Mouse (Mus musculus) macrophage (primary cell): ENCODE results near the gene Prss54. TPM values are rescaled to one million over a fixed set of nuclear protein-coding genes. Genes with fewer than 3 reads are reported as not detected.
"Not testable (repeated sequence)": the region's sequence is repeated elsewhere in the genome, so short reads cannot be mapped to it uniquely, and the experiment has no call there.

Source experiments
- H3K27ac ChIP-seq: fragments of 350-480 bp; formaldehyde crosslinking; 2 replicates; pipeline ENCODE4 v1.9.0; 2021
- H3K36me3 ChIP-seq: fragments of 350-480 bp; formaldehyde crosslinking; 2 replicates; pipeline ENCODE4 v1.9.0; 2021; ENCODE audit errors: inconsistent target
- H3K4me3 ChIP-seq: fragments of 350-480 bp; formaldehyde crosslinking; 2 replicates; pipeline ENCODE4 v1.9.0; 2021; ENCODE audit errors: inconsistent target
- H3K79me2 ChIP-seq: fragments of 350-480 bp; formaldehyde crosslinking; 2 replicates; pipeline ENCODE4 v1.9.0; 2021; ENCODE audit errors: inconsistent target
- WGBS: methylation state at CpG from one replicate; pipeline ENCODE4 v1.1.7; 2026; ENCODE audit warnings: inconsistent platforms; ENCODE audit not compliant: missing documents; 5-methylcytosine and 5-hydroxymethylcytosine counted together
- polyA plus RNA-seq: library from polyadenylated mRNA; stranded (reverse); fragments of 250-400 nt; gene quantifications from 3 replicates; pipeline ENCODE4 v1.2.4, GENCODE M21; 2018; ENCODE audit warnings: inconsistent platforms
- total RNA-seq, 78 experiments: library from RNA; depleted of rRNA; stranded (reverse); fragments of 250-400 nt; gene quantifications; 1 replicate in 9 of 78; 2 replicates in 24 of 78; 3 replicates in 43 of 78; 4 replicates in 2 of 78; pipeline ENCODE4 v1.2.4; 2018; ENCODE audit warnings: inconsistent platforms in 56 of 78

Prss54 gene
- total RNA-seq (2018; cell fraction: chromatin; rRNA removed), result not detected
- not detected for total RNA-seq (2018; cell fraction: cytosol; rRNA removed)
- total RNA-seq (2018; cell fraction: nucleus; rRNA removed), result not detected
- not detected in 3 replicates for polyA plus RNA-seq

- no peak within 1 kb of the TSS for H3K27ac ChIP-seq
- no peaks in the 10 kb centered on the region for H3K36me3 ChIP-seq
- H3K4me3 ChIP-seq, result no peak within 1 kb of the TSS
- WGBS, result 90% methylated on average over 10 of the region's 10 CpGs
- no peaks in the 10 kb centered on the region for H3K79me2 ChIP-seq
These were observed at the start of gene Prss54 for GRCm38 (mm10) chr8:95576240-95576639. Prss54 (minus strand) TSS chr8:95576340.

GRCm38 (mm10) chr8:95624833-95625232 lies 48.7 kb upstream of the Prss54 start:
- 94% methylated on average over 2 of the region's 2 CpGs for WGBS
- Histone ChIP-seq H3K27ac (no peak overlapping the region), H3K4me3 (no peak overlapping the region), H3K36me3 (no peaks in the 10 kb centered on the region), H3K79me2 (no peaks in the 10 kb centered on the region)

DNA sequence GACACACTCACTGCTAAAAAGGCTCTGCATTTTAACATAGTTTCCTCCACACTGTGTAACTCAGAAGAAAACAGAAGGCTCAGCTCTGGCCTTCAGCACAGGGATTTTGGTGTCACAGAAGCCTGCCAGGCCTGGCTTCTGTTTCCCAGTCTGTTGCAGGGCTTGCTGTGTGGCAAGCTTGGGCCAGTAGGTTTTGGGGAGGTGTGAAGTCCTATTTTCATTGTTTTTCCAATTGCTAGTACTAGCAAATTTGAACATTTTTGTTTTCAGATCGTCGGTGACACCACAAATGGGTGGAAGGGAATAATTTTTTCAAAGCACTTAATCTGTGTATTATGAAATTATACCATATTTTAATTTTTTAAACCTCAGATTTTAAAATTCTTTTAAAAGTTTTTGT lies 43.9 kb upstream of the Prss54 start:
- 100% methylated on average over 2 of the region's 2 CpGs for WGBS

GRCm38 (mm10) chr8:95616383-95616782 lies 40.2 kb upstream of the Prss54 start:
- 84% methylated on average over 7 of the region's 7 CpGs for WGBS
- no peaks in the 10 kb centered on the region for H3K36me3 ChIP-seq
- H3K27ac ChIP-seq, result no peak overlapping the region
- H3K4me3 ChIP-seq, result no peak overlapping the region
- no peaks in the 10 kb centered on the region for H3K79me2 ChIP-seq

More for the DNA sequence above, 43.9 kb upstream of the Prss54 start:
- no peaks in the 10 kb centered on the region for H3K79me2 ChIP-seq
- H3K27ac ChIP-seq, result no peak overlapping the region
- H3K36me3 ChIP-seq, result no peaks in the 10 kb centered on the region
- no peak overlapping the region for H3K4me3 ChIP-seq

GRCm38 (mm10) chr8:95611769-95612168 lies 35.6 kb upstream of the Prss54 start:
- Histone ChIP-seq H3K79me2 (no peaks in the 10 kb centered on the region), H3K36me3 (no peaks in the 10 kb centered on the region), H3K27ac (no peak overlapping the region), H3K4me3 (no peak overlapping the region)
- 82% methylated on average over 5 of the region's 5 CpGs for WGBS

DNA sequence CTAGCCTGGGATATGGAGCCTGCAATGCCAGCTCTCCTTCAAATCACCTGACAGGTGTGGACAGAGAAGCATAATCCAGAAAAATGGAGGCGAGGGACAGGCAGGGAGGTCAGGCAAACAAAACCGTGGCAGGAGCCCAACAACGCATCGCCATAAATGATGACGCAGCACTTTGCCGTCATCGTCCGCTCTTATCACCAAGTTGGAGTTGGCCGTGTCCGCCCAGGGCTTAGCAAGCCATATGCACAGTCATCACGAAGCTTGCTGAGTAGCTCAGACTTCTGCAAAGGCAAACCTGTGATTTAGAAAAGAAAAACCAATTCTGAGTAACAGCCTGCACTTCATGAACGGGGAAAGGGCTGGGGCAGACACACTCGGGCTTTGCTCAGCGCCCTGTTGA lies 34.6 kb upstream of the Prss54 start:
- Histone ChIP-seq H3K36me3 (no peaks in the 10 kb centered on the region), H3K27ac (no peak overlapping the region), H3K4me3 (no peak overlapping the region), H3K79me2 (no peaks in the 10 kb centered on the region)
- WGBS, result 78% methylated on average over 14 of the region's 14 CpGs

DNA sequence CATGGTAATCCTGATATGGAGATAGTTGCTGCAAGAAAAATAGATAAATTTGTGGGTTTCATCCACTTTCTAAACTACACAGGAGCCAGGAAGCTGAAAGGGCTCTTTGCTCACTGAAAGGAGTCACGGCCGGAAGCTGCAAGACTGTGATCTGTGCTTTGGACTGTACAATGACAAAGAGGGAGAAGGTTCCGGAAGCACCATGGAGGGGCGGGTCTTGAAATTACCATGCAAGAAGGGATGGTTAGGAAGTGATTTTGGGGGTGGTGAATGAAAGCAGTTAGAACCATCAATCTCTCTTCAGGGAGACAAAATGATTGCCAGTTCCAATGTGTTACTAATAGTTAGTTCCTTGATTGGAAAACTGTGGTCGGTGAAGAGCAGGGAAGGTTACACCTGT lies 33.3 kb upstream of the Prss54 start:
- Histone ChIP-seq H3K4me3 (no peak overlapping the region), H3K36me3 (no peaks in the 10 kb centered on the region), H3K27ac (no peak overlapping the region), H3K79me2 (no peaks in the 10 kb centered on the region)
- WGBS, result 83% methylated on average over 5 of the region's 5 CpGs

DNA sequence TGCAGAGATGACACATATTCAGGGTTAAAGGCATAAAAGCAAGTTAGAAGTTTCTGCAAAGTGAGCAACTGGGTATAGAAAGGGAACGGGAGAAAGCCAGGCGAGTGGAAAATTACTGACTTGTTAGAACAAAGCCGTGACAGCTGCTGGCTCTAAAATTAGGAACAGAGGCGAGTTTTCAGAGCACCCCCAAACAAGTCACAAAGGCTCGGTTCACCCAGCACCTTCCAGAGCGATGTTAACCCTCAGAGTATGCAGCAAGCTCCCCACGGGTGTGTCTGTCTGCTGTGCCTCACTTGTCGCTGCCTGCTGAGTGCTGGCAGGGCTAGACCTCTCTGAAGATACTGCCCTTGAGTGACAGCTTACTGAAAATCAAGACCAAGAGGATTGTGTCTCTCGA lies 31.1 kb upstream of the Prss54 start:
- no peaks in the 10 kb centered on the region for H3K36me3 ChIP-seq

DNA sequence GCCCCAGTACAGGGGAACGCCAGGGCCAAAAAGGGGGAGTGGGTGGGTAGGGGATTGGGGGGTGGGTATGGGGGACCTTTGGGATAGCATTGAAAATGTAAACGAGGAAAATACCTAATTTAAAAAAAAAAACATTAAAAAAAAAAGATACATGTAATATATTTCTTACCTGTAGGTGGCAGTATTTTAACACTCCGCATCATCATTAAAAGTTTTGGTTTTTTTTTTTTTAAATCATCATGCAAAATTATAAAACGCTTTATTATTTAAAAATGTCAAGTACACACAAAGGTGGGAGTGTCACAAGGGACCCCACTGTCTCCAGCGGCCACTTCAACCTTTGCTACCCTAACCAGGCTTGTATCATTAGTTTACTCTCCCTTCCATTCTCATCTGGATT lies 30.4 kb upstream of the Prss54 start:
- H3K79me2 ChIP-seq, H3K27ac ChIP-seq, H3K4me3 ChIP-seq, H3K36me3 ChIP-seq: not testable (repeated sequence)
- WGBS, result 15% methylated on average over 3 of the region's 5 CpGs

More for the DNA sequence above, 31.1 kb upstream of the Prss54 start:
- 71% methylated on average over 9 of the region's 9 CpGs for WGBS
- no peak overlapping the region for H3K27ac ChIP-seq
- H3K4me3 ChIP-seq, result no peak overlapping the region
- H3K79me2 ChIP-seq, result no peaks in the 10 kb centered on the region

GRCm38 (mm10) chr8:95602168-95602567 lies 26.0 kb upstream of the Prss54 start:
- WGBS, result 81% methylated on average over 2 of the region's 2 CpGs
- no peaks in the 10 kb centered on the region for H3K79me2 ChIP-seq
- H3K4me3 ChIP-seq, result no peak overlapping the region
- no peaks in the 10 kb centered on the region for H3K36me3 ChIP-seq
- H3K27ac ChIP-seq, result no peak overlapping the region

DNA sequence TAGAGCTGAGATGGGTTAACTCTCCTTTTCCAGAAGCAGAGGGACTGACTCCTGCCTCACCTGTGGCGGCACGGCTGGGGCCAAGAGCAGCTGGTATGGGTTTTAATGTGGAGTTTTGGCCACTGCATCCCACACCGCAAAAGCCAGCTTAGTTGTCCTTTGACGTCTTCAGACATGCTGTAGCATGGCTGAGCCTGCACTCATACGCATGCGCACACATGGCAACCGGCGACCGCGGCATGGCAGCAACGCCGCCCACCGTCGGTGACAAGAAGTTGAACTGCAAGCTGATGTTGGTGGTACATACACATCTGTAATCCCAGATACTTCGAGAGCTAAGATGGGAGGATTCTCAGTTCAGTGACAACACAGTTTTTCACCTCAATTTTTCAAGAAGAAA lies 25.2 kb upstream of the Prss54 start:
- WGBS, result 84% methylated on average over 15 of the region's 15 CpGs
- no peak overlapping the region for H3K4me3 ChIP-seq
- no peak overlapping the region for H3K27ac ChIP-seq
- H3K79me2 ChIP-seq, result no peaks in the 10 kb centered on the region
- no peaks in the 10 kb centered on the region for H3K36me3 ChIP-seq

DNA sequence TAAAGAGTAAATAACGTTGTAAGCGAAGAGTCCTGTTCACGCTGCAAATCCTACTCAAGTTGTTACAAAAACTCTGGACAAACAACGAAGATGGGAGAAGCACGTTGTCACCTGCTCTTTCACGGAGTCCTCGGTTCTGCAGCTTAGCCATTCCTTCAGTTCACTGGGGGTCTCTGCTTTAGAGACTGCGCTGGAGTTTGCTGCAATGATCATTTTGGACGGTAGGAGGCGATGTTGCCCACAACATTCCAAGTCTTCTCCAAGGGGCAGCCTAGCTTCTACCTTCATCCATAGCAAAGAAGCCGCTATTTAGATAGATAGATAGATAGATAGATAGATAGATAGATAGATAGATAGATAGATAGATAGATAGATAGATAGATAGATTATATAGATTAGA lies 23.7 kb upstream of the Prss54 start:
- Histone ChIP-seq H3K36me3 (no peaks in the 10 kb centered on the region), H3K27ac (no peak overlapping the region), H3K4me3 (no peak overlapping the region), H3K79me2 (no peaks in the 10 kb centered on the region)
- 25% methylated on average over 9 of the region's 11 CpGs for WGBS

GRCm38 (mm10) chr8:95596841-95597241 lies 20.7 kb upstream of the Prss54 start:
- Histone ChIP-seq H3K4me3 (no peak overlapping the region), H3K27ac (no peak overlapping the region), H3K36me3 (no peaks in the 10 kb centered on the region), H3K79me2 (no peaks in the 10 kb centered on the region)
- WGBS, result 69% methylated on average over 4 of the region's 4 CpGs

DNA sequence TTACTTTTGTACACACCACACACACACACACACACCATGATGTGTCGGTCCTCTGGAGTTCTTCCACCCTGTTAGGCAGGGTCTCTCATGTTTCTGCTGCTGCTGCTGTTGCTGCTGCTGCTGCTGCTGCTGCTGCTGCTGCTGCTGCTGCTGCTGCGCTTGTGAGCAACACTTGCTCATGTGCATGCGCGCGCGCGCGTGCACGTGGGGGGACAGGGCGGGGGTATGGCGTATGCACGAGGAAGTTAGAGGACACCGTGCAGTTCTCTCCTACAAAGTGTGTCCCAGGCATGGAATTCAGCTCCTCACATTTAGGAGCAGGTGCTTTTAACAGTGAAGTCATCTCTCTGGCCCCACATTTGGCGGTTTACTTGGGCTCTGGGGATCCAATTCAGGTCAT lies 19.0 kb upstream of the Prss54 start:
- Histone ChIP-seq H3K36me3 (no peaks in the 10 kb centered on the region), H3K4me3 (no peak overlapping the region), H3K27ac (no peak overlapping the region), H3K79me2 (no peaks in the 10 kb centered on the region)
- 89% methylated on average over 14 of the region's 14 CpGs for WGBS

- Histone ChIP-seq H3K36me3 (no peaks in the 10 kb centered on the region), H3K27ac (no peak overlapping the region), H3K79me2 (no peaks in the 10 kb centered on the region), H3K4me3 (no peak overlapping the region)
- 94% methylated on average over 7 of the region's 7 CpGs for WGBS
These were observed 17.6 kb upstream of the Prss54 start for GRCm38 (mm10) chr8:95593439-95594393.
